Mouse (Mus musculus) layer of hippocampus, postnatal 10 days (tissue): Measurements from ENCODE around the gene Elovl4. TPM values are rescaled to one million over a fixed set of nuclear protein-coding genes. Genes with fewer than 3 reads are reported as not detected.

ENCODE experiments used
- total RNA-seq, 2 experiments: library from RNA; stranded (reverse); gene quantifications; 2 replicates each; pipeline ENCODE4 v1.2.3; 2021

Gene Elovl4
- total RNA-seq, 2 experiments from 2014 or later: 87.5 to 93.3 TPM

Other genes starting within 250 kb of the Elovl4 start
- gene Ttk, start 28.4 kb upstream of the Elovl4 start, total RNA-seq: 1 to 10 TPM; 1.8 to 3.0 TPM
- 10 to 100 TPM; 30.0 to 30.8 TPM for gene Bckdhb, start 118.9 kb upstream of the Elovl4 start, total RNA-seq